Mouse (Mus musculus): Measurements from ENCODE around the gene Lpar3.

Lpar3 gene

GRCm38 (mm10) chr3:146260203-146260602 is 39.4 kb downstream of the Lpar3 start:
- DNase-seq (ENCODE audit: low read depth, low spot score) = no peak

DNA sequence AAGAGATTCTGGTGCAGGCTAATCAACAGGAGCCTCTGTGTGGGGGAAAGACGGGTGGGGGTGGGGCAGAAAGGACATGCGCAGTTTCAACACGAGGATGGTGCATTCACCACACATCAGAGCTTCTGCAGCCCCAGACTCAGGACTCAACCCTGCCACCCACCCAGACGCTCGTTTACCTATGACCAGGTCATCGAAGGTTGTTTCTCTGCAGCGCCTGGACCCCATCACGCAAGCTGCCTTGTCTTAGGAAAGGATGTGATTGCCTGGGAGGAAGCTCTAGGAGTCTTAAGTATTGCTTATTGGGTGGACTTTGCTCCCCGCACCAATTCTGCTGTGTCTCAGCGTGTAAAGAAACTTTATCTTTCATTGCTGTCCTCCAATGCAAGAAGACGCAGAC is 40.1 kb downstream of the Lpar3 start:
- no peak for DNase-seq (ENCODE audit: low read depth, low spot score)

DNA sequence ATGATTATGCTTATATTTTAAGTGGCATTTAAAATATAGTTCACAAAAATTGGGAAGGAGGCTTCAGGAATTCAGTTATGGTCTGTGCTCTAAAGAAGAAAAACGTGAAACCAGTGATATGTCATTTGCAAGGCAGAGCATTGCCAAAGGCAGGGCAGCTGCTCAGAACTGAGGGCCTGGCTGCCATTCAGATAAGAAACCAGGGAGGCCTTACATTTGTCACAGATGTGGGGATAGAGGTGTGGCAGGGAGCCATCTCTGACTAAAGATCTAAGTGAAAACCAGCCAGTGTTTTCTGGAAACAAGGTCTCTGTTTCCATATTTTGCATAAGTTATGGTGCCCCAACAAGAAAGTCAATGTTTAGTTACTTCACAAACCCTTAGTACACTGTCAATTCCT is 41.8 kb downstream of the Lpar3 start:
- DNase-seq (ENCODE audit: low read depth, low spot score) = no peak

DNA sequence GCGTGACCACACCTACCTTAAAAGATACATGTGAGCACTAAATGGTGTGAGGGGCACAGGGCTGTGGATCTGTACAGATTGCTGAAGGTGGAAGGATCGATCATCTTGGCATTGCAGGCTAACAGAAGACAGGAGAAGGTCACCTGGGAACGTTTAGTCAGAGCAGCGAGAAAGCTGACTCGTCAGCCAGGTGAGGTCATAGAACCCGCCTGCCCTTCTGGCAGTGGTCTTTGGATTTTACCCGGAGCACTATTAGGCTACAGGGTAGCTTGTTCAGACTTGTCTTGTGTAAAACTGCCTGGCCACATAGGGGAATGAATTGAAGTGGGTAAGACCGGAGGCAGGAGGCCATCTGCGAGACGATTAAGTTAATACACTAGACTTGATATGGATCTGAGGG is 43.4 kb downstream of the Lpar3 start:
- no peak for DNase-seq (ENCODE audit: low read depth, low spot score)

- DNase-seq (ENCODE audit: low read depth, low spot score) = no peak
Observed at GRCm38 (mm10) chr3:146265545-146266130, 44.9 kb downstream of the Lpar3 start.

DNA sequence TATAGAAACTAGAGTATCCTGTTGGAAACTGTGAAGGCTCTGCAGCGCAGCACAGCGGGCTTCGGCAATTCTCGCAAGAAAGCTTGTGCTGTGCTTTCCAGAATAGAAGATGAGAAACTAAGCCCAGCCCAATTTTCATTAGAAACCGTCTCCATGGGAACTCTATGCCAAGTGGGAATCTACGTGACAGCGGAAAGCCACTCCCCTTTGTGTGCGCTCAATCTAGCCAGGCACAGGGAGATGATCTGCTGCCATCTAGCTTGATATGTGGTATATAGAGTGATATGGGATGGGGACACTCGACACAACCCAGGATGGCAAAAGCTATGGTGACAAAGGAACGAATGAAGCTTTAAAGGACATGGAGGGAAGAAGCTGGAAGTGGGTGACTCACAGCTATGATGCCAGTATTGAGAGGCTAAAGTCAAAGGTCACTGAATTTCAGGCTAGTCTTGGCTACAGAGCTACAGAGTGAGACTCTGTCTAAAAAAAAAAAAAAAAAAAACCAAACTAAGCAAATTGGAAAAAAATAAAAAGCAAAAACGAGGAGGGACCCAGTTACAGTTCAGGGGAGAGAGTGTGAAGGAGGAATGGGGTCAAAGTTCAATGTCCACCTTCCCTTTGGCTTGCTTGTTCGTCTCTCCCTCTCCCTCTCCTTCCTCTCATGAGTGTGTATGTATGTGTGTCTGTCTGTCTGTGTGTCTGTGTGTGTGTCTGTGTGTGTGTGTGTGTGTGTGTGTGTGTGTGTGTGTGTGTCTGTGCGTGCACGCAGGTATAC is 47.5 kb downstream of the Lpar3 start:
- DNase-seq (ENCODE audit: low read depth, low spot score) = peak; percentile 89

DNA sequence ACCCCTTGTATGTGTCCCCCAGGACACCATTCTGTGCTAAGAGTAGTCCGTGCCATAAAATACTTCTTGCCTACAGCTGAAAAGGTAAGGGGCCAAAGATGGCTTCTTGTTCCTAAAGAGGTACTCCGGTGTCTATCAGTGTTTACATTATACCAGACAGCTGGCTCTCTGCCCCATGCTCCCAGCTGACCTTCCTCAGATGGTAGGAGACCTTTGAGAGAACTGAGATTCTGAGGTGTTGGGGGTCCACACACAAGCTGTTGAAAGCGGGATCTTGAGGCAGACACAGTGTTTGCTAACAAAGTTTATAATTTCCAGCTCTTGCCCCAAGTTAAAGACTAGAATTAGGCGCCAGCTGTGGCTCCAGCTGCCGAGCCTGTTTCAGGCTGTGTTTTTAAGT is 53.7 kb downstream of the Lpar3 start:
- no peak for DNase-seq (ENCODE audit: low read depth, low spot score)

- DNase-seq (ENCODE audit: low read depth, low spot score) = peak; percentile 34
Observed at GRCm38 (mm10) chr3:146275360-146276025, 54.7 kb downstream of the Lpar3 start.

GRCm38 (mm10) chr3:146276026-146276409 is 55.3 kb downstream of the Lpar3 start:
- no peak for DNase-seq (ENCODE audit: low read depth, low spot score)

GRCm38 (mm10) chr3:146276991-146277390 is 56.2 kb downstream of the Lpar3 start:
- DNase-seq (ENCODE audit: low read depth, low spot score) = no peak

- peak; percentile 68 for DNase-seq (ENCODE audit: low read depth, low spot score)
Observed at GRCm38 (mm10) chr3:146277456-146277855, 56.7 kb downstream of the Lpar3 start.

GRCm38 (mm10) chr3:146278195-146279140 is 57.7 kb downstream of the Lpar3 start:
- DNase-seq (ENCODE audit: low read depth, low spot score) = no peak

- DNase-seq (ENCODE audit: low read depth, low spot score) = no peak
Observed at GRCm38 (mm10) chr3:146283732-146284361, 63.1 kb downstream of the Lpar3 start.

GRCm38 (mm10) chr3:146286118-146286517 is 65.4 kb downstream of the Lpar3 start:
- peak; percentile 47 for DNase-seq (ENCODE audit: low read depth, low spot score)

GRCm38 (mm10) chr3:146291928-146292327 is 71.2 kb downstream of the Lpar3 start:
- DNase-seq (ENCODE audit: low read depth, low spot score) = no peak

- DNase-seq (ENCODE audit: low read depth, low spot score) = no peak
Observed at GRCm38 (mm10) chr3:146292515-146292914, 71.8 kb downstream of the Lpar3 start.

- DNase-seq (ENCODE audit: low read depth, low spot score) = no peak
Observed at GRCm38 (mm10) chr3:146302451-146302850, 81.7 kb downstream of the Lpar3 start.

GRCm38 (mm10) chr3:146303194-146303593 is 82.4 kb downstream of the Lpar3 start:
- DNase-seq (ENCODE audit: low read depth, low spot score) = no peak

GRCm38 (mm10) chr3:146304556-146305405 is 84.0 kb downstream of the Lpar3 start:
- no peak for DNase-seq (ENCODE audit: low read depth, low spot score)

DNA sequence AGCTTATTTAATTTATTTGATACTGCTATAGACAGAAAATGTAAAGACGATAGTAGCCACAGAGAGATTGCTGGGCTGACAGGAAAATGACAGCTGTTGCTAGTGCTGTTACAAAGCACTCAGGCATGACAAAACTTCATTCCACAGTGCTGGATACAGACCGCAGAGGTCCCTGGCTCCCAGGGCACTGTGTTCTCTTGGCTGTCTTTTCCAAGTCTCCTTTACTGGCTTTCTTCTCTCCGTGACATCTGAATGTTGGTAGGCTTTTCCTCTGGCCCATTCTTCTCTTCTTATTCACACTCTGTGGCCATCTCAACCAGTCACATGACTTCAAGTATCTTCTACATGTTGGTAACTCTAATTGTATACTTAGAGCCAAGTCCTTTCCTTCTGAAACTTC is 86.6 kb downstream of the Lpar3 start:
- no peak for DNase-seq (ENCODE audit: low read depth, low spot score)
